Mouse (Mus musculus) C2C12 (cell line): ENCODE measurements around the gene Leng9.

Experiments used
- CEBPB ChIP-seq: IDR thresholded peaks from one replicate; pipeline ENCODE4 v1.6.1; 2011; ENCODE audit warnings: low read depth, mild to moderate bottlenecking, control low read depth, moderate library complexity
- CTCF ChIP-seq: IDR thresholded peaks from one replicate; pipeline ENCODE4 v1.5.1; 2011; ENCODE audit not compliant: control insufficient read depth, insufficient read depth, insufficient read length
- MAX ChIP-seq: IDR thresholded peaks from one replicate; pipeline ENCODE4 v1.6.1; 2011; ENCODE audit warnings: mild to moderate bottlenecking, control low read depth
- MYOD1 ChIP-seq: IDR thresholded peaks from one replicate; pipeline ENCODE4 v1.6.1; 2011; ENCODE audit warnings: low read depth; ENCODE audit not compliant: control insufficient read depth, insufficient read length
- MYOG ChIP-seq: IDR thresholded peaks from one replicate; pipeline ENCODE4 v1.6.1; 2011; ENCODE audit not compliant: control insufficient read depth, insufficient read length; ENCODE audit errors: extremely low read depth
- USF1 ChIP-seq: IDR thresholded peaks from one replicate; pipeline ENCODE4 v1.6.1; 2011; ENCODE audit warnings: low read depth, mild to moderate bottlenecking, control low read depth, moderate library complexity

DNA sequence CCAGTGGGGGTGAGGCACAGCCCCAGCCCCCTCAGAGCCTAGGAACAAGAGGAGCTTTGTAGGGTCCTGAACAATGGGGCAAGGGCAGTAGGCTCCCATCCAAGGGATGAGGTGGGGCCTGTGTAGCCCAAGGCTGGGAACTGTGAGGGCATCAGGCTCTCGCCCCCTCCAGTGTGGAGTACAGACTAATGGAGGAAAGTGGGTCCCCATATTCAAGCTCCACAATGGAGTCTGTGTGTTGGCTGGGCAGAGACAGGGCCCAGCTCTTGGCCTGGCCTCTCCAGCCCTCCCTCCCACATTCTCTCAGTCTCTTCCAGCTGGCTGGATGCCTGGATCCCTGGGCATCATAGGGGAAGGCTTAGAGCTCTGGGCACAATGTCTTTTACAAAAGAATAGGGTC, 26.4 kb downstream of the Leng9 start:
- TF ChIP-seq CTCF: no peak
- TF ChIP-seq MYOG: no peak
- no peak for TF ChIP-seq MYOD1
- no peak for TF ChIP-seq MAX
- TF ChIP-seq USF1: no peak
- no peak for TF ChIP-seq CEBPB
